Mouse (Mus musculus): ENCODE results near the gene Ramac. TPM values are rescaled to one million over a fixed set of nuclear protein-coding genes. Genes with fewer than 3 reads are reported as not detected.

Gene Ramac
- polyA plus RNA-seq, 1 experiment, result 16.7 TPM

DNA sequence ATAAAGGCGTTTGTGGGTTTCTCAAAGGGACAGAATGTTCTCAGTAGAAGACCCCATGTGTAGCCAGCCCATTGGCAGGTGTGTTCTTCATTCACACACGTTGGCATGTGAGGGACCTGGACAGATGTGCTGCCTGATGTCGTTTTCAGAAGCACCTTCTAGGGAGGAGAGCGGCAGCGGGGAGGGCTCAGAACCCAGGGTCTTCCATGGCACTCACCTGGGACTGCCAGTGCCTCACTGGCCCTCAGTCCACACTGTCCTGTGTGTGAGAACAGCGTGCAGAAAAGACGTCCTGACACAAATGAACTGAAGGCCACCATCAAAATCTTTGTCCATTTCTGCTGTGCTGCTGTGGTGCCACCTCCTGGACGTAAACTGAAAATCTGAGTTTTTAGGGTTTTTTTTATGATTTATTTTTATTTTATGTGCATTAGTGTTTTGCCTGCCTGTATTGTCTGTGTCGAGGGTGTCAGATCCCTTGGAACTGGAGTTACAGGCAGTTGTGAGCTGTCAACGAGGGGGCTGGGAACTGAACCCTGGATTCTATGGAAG, 15.0 kb downstream of the Ramac start:
- DNase-seq (ENCODE audit: low read depth), result no peak

DNA sequence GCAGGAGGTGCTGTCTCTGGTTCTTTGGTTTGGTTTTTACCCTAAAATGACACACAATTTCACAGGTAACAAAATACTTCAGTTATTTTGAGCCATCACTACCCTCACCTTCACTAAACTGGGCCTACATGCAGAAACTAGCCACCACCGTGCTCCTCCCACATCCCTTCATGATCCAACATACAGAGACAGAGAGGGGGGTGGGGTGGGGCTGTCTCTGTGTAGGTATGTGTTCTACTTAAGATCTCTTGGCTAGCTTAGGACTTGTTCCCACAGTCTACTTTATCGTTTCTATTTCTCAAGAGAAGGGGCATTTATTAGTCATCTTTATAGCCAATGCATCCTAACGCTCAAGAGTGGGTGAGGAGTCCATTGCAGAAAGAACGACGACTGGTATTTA, 25.8 kb downstream of the Ramac start:
- peak; percentile 8 for DNase-seq (ENCODE audit: low read depth)

- DNase-seq (ENCODE audit: low read depth), result peak; percentile 37
These were observed 26.5 kb downstream of the Ramac start, which contains the start of gene 3110040N11Rik for GRCm38 (mm10) chr7:81789095-81789757. 3110040N11Rik (minus strand) TSS chr7:81789478.

- DNase-seq (ENCODE audit: low read depth), result no peak
These were observed 43.3 kb downstream of the Ramac start for GRCm38 (mm10) chr7:81806067-81806466.

Other genes starting within 250 kb of the Ramac start
- 5.7 and 11.2 TPM in 2 replicates for gene Fsd2, start 196.0 kb upstream of the Ramac start, polyA plus RNA-seq (2012; rRNA removed)
- gene Whamm, start 191.7 kb upstream of the Ramac start, polyA plus RNA-seq (2012; rRNA removed), result 19.1 and 21.6 TPM in 2 replicates
- 1.3 and 1.6 TPM in 2 replicates for gene Homer2, start 55.4 kb upstream of the Ramac start, polyA plus RNA-seq (2012; rRNA removed)
- 35.6 and 60.7 TPM in 2 replicates for gene 3110040N11Rik, start 26.6 kb downstream of the Ramac start, polyA plus RNA-seq (2012; rRNA removed)
- gene Btbd1, start 66.5 kb downstream of the Ramac start, polyA plus RNA-seq (2012; rRNA removed), result 39.4 and 48.1 TPM in 2 replicates
- not detected in 2 replicates for gene Gm10160, start 92.9 kb downstream of the Ramac start, polyA plus RNA-seq (2012; rRNA removed)
- 33.7 and 36.5 TPM in 2 replicates for gene Tm6sf1, start 96.1 kb downstream of the Ramac start, polyA plus RNA-seq (2012; rRNA removed)
- gene Hdgfl3, start 171.5 kb downstream of the Ramac start, polyA plus RNA-seq (2012; rRNA removed), result 3.1 and 4.5 TPM in 2 replicates
- gene Bnc1, start 229.4 kb downstream of the Ramac start, polyA plus RNA-seq (2012; rRNA removed), result 1.3 and 1.7 TPM in 2 replicates

Measured in gonadal fat pad, adult 2 months (tissue).